Mouse (Mus musculus) ZHBTc4 (cell line): ENCODE data around the gene Gm48551.

ENCODE experiments used
- DNase-seq: peaks from one replicate; pipeline ENCODE4 v3.0.0-alpha.2; 2011; ENCODE audit warnings: low read depth, low spot score

The Gm48551 gene

DNA sequence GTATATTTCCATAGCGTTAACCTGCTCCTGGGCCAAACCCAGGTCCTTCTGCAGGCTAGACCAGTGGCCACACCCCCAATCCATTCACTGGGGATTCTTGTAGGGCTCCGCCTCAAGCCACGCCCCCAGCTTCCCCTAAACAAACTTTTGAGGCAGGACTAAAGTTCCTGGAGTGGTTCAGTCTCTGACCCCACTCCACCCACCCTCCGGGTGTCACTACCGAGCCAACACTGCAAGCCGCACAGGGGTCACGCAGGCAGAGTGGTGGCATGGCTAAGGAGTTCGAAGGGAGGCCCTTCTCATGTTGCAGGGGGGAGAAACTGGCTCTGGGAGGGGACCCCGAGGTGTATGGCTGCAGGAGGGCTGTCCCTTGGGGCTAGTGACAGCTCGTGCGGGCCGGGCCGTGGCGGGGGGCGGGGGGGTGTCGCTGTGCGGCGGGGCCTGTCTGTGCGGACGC lies 45.4 kb downstream of the Gm48551 start:
- DNase-seq: peak; percentile 96

DNA sequence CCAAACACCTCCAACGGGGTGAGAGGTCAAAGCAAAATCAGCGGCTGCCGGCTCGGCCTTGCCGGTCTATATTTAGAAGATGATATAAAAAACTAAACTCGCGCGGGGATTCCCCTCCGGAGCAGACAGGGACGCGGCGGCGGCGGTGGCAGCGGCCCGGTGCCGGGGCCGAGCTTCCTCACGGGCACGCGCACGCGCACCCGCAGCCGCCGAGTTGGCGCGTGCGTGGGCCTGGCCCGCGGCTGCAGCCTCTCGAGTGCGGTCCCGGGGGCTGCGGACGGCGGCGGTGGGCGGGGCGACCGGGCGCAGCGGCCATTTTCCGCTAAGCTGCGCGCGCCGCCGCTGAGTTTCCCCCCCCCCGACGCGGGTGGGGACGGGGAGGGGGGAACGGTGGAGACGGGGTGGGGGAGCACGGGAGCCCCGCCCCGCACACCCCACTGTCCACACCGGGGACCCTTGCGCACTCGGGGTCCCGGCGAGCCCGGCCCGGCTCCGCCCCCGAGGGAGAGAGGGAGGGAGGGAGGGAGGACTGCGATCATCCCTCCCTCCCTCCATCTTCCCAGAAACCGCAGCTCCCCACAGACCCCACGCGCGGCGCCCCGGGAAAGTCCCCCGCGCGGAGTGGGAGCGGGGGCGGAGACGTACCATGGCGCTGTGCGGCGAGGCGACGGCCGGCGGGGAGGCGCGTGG lies 46.0 kb downstream of the Gm48551 start:
- peak; percentile 75 for DNase-seq

DNA sequence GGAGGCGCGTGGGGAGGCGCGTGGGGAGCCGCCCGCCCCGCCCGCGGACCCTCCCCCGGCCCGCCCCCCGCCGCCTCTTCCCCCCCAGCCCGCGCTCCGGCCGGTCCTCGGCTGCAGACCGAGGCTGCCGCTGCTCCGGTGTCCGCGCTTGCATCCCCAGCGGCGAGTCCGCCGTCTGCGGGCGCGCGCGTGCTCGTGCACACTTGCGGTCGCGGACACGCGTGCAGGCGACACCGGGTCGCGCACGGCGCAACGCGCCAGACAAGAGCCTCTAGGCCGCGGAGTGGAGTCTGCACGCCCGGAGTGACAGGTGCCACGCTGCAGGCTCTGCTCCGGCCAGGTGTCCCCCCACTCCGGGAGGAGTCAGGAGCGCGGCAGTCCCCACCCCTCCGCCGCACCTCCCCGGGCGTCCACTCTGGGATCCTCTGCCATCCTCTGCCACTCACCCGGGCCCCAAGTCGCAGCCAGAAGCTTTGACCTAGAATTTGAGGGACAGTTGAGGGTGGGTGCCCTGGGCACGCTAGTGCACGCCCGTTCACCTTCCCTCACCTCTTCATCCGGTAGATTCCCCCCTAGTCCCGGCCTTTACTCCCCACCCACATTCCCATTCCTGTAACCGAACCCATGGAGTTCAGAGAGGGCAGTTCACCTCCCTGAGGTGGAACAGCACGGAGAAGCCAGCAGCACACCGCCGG lies 46.7 kb downstream of the Gm48551 start:
- no peak for DNase-seq

DNA sequence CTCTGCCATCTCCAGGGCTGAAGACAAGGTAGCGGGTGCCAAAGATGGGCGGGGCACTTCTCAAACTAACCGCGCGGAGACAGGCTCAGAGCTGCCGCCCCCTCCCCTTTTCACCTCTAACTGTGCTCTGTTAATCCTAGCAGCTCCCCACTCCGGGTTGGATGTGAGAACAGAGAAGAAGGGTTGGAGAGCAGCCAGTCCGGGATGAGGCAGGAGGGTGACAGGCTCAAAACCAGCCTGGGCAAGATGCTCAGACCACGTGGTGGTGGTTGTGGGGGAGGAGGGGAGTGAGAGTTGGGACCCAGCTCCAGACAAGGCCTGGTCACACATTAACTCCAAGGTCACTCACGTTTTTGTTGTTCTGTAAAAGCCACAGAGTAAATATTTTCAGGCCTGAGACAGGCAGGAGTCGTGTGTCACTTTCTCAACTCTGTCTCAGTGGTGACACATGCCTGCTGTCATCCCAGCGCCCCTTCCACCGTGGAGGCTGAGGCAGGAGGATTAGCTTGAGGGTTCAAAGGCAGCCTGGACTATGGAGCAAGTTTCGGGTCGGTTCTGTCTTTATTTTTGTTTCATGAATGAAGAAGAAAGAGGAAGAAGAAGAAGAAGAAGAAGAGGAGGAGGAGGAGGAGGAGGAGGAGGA lies 47.4 kb downstream of the Gm48551 start:
- DNase-seq: peak; percentile 76

DNA sequence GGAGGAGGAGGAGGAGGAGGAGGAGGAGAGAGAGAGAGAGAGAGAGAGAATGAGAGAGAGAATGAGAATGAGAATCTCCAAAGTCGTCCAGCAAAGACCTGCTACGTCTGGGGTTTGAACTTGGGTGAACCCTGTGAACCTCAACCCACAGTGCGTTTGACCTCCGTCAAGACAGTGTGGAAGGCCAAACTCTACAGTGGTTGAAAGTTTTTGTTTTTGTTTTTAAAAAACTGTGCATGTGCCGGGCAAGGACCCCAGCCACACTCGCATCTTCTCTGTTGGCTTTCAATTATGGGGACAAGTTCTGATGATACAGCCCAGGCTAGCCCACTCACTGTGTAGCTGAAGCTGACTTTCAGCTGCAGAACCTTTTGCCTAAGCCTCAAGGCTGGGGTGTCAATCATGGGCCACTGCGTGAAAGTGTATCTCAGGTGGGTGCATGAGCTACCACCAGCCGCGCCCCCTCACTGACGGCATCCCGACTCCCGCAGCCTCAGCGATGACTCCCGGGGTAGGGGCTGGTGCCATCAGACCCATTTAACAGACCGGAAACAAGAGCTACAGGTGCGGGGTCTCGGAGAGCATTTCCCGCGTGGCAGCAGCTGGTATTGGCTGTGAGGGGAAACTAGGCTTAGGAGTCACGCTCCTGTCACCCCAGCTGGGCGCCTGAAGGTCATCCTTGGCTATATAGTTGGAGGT lies 48.1 kb downstream of the Gm48551 start:
- DNase-seq: no peak

DNA sequence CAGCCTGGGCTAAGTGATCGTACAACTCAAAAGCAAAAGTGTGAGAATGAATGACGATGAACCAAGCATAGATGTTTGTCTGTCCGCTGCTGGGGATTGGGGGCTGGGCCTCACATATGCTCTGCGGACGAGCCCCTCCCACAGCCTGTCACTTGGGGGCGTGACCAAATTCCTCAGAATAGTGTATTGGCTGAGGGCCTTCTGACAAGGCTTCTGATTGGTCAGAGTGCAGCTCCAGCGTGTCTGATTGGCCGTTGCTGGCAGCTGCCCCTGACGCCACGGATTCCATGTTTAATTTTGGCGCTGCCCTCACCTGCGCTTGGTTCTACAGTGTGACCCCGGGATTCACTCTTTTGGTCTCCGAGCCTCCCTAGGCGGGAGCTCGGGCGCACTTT lies 48.6 kb downstream of the Gm48551 start:
- DNase-seq: peak; percentile 95

DNA sequence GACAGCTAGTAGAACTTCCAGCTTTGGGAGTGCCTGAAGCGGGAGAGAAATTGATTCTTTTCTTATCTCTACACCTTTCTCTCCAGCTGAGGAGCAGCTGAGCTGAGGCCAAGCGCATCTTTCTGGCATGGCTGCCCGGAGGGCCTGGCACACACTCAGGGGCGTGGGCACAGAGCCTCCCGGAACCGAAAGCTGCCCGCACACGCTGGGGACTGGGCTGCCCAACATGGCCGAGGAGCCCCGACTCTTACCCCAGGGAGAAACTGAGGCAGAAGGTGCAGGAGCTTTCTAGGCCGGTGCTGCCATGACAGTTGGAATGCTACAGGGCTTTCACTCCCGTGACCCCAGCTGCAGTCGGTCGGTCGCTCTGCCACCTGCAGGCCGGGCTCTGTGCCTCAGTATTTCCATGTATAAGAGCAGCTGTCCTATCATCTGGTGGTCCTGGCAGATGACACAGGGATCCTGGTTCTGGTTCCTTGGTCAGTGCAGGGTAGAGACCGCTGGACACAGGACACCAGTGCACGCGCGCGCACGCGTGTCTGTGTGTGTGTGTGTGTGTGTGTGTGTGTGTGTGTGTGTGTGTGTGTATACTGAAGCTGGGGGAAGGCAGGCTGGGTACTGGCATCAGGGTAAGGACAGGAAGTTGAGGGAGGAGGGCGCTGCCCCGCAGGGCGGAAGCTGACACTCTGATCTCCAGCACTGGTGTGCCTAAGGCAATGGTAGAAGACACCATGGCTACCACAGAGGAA lies 49.4 kb downstream of the Gm48551 start:
- DNase-seq: no peak

DNA sequence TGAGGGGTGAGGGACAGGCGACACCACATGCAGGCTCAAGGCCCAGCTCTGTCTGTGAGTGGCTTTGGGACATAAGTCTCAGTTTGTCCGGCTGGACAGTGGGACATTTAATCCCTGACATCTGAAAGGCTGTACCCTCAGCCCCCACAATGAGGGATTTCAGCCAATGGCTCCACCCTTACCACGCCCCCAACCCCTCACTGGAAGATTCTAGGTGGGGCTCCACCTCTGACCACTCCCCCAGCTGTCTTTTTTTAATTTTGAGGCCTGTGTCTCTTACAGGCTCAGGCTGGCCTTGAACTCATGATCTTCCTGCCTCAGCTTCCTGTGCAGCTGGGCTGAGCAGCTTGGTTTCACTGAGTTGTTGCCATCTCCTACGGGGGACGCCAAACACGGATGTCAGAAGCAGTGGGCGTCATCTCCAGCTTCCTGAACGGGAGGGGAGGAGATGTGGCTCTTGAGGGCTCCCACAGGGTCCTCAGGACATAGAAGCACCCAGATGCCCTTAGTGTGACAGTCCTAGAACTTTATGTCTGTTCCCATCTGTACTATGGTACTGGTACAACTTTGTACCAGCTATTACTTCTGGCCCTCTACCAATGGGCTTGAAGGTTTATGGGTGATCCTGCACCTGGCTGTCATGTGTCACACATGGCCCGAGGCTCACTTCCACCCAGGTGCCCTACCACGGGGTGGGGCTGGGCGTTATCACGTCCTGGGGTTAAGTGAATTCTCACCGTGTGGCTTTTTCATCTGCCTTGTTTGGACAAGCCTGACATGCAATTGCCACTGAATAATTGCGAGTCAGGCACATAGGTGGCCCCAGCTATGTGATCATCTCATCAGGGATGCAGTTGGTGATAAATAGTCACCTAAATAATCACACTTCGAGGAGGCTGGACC lies 50.3 kb downstream of the Gm48551 start:
- no peak for DNase-seq

DNA sequence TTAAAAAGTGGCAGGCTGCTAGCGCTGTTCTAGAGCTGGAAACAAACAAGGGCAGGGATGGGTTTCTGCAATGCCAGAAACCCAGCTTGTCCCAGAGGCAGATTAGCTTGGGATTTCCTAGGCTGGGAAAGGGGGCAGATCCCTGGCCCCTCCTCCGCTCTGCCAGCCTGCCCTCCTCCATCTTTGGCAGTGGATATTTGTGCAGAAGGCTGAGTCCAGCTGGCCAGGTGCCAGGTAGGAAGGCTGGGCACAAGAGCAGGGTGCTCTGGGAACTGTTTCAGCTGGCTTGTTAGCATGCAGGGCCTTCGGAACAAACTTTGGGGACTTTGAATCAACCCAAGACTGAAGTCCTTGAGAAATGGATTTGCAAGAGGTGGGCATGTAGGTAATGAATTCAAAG lies 51.2 kb downstream of the Gm48551 start:
- DNase-seq: no peak

DNA sequence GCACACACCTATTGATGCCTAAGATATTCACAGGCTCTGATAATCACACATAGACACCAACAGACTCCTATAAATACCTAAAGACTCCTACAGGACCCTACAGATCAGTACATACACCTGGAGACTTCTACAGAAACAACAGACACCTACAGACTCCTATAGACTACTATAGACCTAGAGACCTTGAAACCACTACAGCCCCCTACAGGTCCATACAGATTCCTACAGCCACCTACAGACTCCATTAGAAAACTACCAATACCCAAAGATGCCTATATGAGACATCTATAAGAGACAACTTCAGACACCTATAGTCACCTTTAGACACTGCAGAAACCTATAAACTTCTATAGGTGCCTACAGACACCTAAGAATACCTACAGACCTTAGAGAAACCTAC lies 56.8 kb downstream of the Gm48551 start:
- DNase-seq: no peak
